Mouse (Mus musculus) forebrain, embryonic 11.5 days (tissue): ENCODE measurements around the gene Gucy1b2. TPM values are rescaled to one million over a fixed set of nuclear protein-coding genes. Genes with fewer than 3 reads are reported as not detected.

Source experiments
- ATAC-seq: fragments of 200-750 bp; cut with Nextera tagmentation; replicated peaks from 2 replicates; pipeline ENCODE4 v1.8.0; 2017; ENCODE audit warnings: moderate TSS enrichment; ENCODE audit not compliant: low FRiP score
- DNase-seq: peaks from one replicate; pipeline ENCODE4 v3.0.0-alpha.2; 2017; ENCODE audit warnings: low spot score
- H3K27ac ChIP-seq: fragments of 300-500 bp; sonication (generic); 2 replicates; pipeline ENCODE4 v1.5.1; 2014; ENCODE audit warnings: low read depth, low read length
- H3K27me3 ChIP-seq: fragments of 300-500 bp; sonication (generic); 2 replicates; pipeline ENCODE4 v1.6.1; 2014; ENCODE audit warnings: mild to moderate bottlenecking, low read length, mixed read lengths; ENCODE audit not compliant: control insufficient read depth, insufficient read depth
- H3K36me3 ChIP-seq: fragments of 300-500 bp; sonication (generic); 2 replicates; pipeline ENCODE4 v1.6.1; 2014; ENCODE audit warnings: mild to moderate bottlenecking, low read length, moderate library complexity, mixed read lengths; ENCODE audit not compliant: control insufficient read depth, insufficient read depth
- H3K4me1 ChIP-seq: fragments of 300-500 bp; sonication (generic); replicated peaks from 2 replicates; pipeline ENCODE4 v1.6.1; 2014; ENCODE audit warnings: low read length, mixed read lengths; ENCODE audit not compliant: control insufficient read depth, insufficient read depth
- H3K4me2 ChIP-seq: fragments of 300-500 bp; sonication (generic); 2 replicates; pipeline ENCODE4 v1.6.1; 2014; ENCODE audit warnings: low read depth, mild to moderate bottlenecking, low read length, moderate library complexity, mixed read lengths; ENCODE audit not compliant: severe bottlenecking
- H3K4me3 ChIP-seq: fragments of 300-500 bp; sonication (generic); 2 replicates; pipeline ENCODE4 v1.5.1; 2014; ENCODE audit warnings: low read depth, low read length
- H3K9ac ChIP-seq: fragments of 300-500 bp; sonication (generic); 2 replicates; pipeline ENCODE4 v1.6.1; 2014; ENCODE audit warnings: low read length
- H3K9me3 ChIP-seq: fragments of 300-500 bp; sonication (generic); 2 replicates; pipeline ENCODE4 v1.6.1; 2016; ENCODE audit warnings: low read length, mixed read lengths; ENCODE audit not compliant: control insufficient read depth
- WGBS: fragments of 180-500 bp; shearing (Covaris S2); extraction: QIAGEN DNeasy Blood & Tissue Kit; methylation state at CpG from one replicate; pipeline ENCODE4 v1.1.7; 2014; 5-methylcytosine and 5-hydroxymethylcytosine counted together
- polyA plus RNA-seq: library from polyadenylated mRNA; unstranded; fragments of >200 nt; fragmentation: Nextera tagmentation; extraction: Ambion mirVana; gene quantifications from 2 replicates; pipeline ENCODE4 v1.2.1, GENCODE M21; 2014

Gucy1b2 gene
- polyA plus RNA-seq, 1 experiment from 2014 or later: 0.52 TPM

DNA sequence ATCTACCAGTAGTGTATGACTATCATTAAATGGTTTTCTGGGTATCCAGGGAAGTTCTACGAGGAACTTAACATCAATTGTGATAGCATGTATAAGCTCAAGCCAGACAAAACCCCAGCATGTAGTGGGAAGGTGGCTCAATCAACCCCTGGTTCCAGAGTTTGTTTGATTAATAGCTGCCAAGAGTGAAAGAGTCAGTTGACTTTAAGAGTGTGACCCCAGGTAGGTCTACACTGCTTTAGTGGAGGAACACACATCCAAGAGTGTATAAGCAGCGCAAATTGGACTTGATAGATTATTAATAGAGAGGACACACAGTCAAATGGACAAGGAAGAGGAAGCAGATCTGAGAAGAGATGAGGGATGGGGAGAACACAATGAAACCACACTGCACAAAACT lies 18.3 kb downstream of the Gucy1b2 start:
- Histone ChIP-seq H3K36me3 (no peaks in the 10 kb centered on the region), H3K9me3 (no peaks in the 10 kb centered on the region), H3K9ac (no peak overlapping the region), H3K27me3 (no peaks in the 10 kb centered on the region), H3K27ac (no peak overlapping the region), H3K4me1 (no peaks in the 10 kb centered on the region), H3K4me3 (no peak overlapping the region), H3K4me2 (no peak overlapping the region)
- DNase-seq (no peak), ATAC-seq (no peak)
- 91% methylated on average over 2 of the region's 2 CpGs for WGBS

- H3K27me3 ChIP-seq: no peaks in the 10 kb centered on the region
- no peaks in the 10 kb centered on the region for H3K36me3 ChIP-seq
- H3K9me3 ChIP-seq: no peaks in the 10 kb centered on the region
- DNase-seq (no peak), ATAC-seq (no peak)
- no peak overlapping the region for H3K4me2 ChIP-seq
- no peak overlapping the region for H3K4me3 ChIP-seq
- no peaks in the 10 kb centered on the region for H3K4me1 ChIP-seq
- H3K9ac ChIP-seq: no peak overlapping the region
- H3K27ac ChIP-seq: no peak overlapping the region
- 84% methylated on average over 2 of the region's 2 CpGs for WGBS
These were observed 30.8 kb downstream of the Gucy1b2 start for GRCm38 (mm10) chr14:62425277-62425691.

GRCm38 (mm10) chr14:62422265-62422664 lies 33.8 kb downstream of the Gucy1b2 start:
- Histone ChIP-seq H3K36me3 (no peaks in the 10 kb centered on the region), H3K4me1 (no peaks in the 10 kb centered on the region), H3K9ac (no peak overlapping the region), H3K27me3 (no peaks in the 10 kb centered on the region), H3K9me3 (no peaks in the 10 kb centered on the region), H3K4me3 (no peak overlapping the region), H3K4me2 (no peak overlapping the region), H3K27ac (no peak overlapping the region)
- WGBS: 90% methylated on average over 4 of the region's 4 CpGs
- no peak for DNase-seq
- ATAC-seq: no peak

DNA sequence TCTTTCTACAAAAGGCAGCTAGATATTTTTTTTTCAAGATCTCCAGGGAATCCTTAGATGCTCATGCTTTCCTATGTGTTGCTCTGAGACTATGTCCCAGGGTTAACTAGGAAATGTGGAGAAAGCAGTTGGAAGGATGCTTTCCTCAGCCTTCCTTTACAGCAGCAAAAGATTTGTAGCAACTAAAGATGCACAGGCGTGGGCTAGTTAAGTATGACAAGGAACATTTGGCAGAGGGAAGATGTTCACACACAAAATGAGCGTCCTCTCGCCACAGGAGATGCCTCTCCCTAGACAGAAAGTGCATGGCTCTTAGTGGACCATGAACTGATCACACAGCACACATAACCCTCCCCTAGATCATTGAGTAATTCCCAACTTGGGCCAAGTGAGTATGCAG lies 38.6 kb downstream of the Gucy1b2 start:
- ATAC-seq: no peak
- Histone ChIP-seq H3K4me1 (0 out of 2 replicates have a peak, but pooled peaks cover 2% of the 10 kb centered on the region), H3K27ac (no peak overlapping the region), H3K4me2 (no peak overlapping the region), H3K4me3 (no peak overlapping the region), H3K9me3 (no peaks in the 10 kb centered on the region), H3K27me3 (no peaks in the 10 kb centered on the region), H3K36me3 (no peaks in the 10 kb centered on the region), H3K9ac (no peak overlapping the region)
- no peak for DNase-seq
- 91% methylated on average over 3 of the region's 3 CpGs for WGBS

- Histone ChIP-seq H3K4me2 (no peak overlapping the region), H3K9ac (no peak overlapping the region), H3K9me3 (no peaks in the 10 kb centered on the region), H3K27ac (no peak overlapping the region), H3K4me3 (no peak overlapping the region), H3K27me3 (no peaks in the 10 kb centered on the region), H3K36me3 (no peaks in the 10 kb centered on the region), H3K4me1 (0 out of 2 replicates have a peak, but pooled peaks cover 2% of the 10 kb centered on the region)
- ATAC-seq (no peak), DNase-seq (no peak)
- 70% methylated on average over 1 of the region's 1 CpGs for WGBS
These were observed 39.4 kb downstream of the Gucy1b2 start for GRCm38 (mm10) chr14:62416742-62417134.

GRCm38 (mm10) chr14:62416007-62416741 lies 39.9 kb downstream of the Gucy1b2 start:
- Histone ChIP-seq H3K9ac (no peak overlapping the region), H3K4me1 (0 out of 2 replicates have a peak, but pooled peaks cover 2% of the 10 kb centered on the region), H3K9me3 (no peaks in the 10 kb centered on the region), H3K36me3 (no peaks in the 10 kb centered on the region), H3K27me3 (no peaks in the 10 kb centered on the region), H3K4me2 (no peak overlapping the region), H3K27ac (no peak overlapping the region), H3K4me3 (no peak overlapping the region)
- ATAC-seq (peak; percentile 64), DNase-seq (no peak)
- WGBS: 54% methylated on average over 7 of the region's 7 CpGs

GRCm38 (mm10) chr14:62395346-62395745 lies 60.7 kb downstream of the Gucy1b2 start:
- DNase-seq (no peak), ATAC-seq (no peak)
- Histone ChIP-seq H3K27ac (no peak overlapping the region), H3K9me3 (no peaks in the 10 kb centered on the region), H3K36me3 (no peaks in the 10 kb centered on the region), H3K4me3 (no peak overlapping the region), H3K9ac (no peak overlapping the region), H3K4me1 (no peaks in the 10 kb centered on the region), H3K4me2 (no peak overlapping the region), H3K27me3 (no peaks in the 10 kb centered on the region)
- WGBS: 87% methylated on average over 2 of the region's 2 CpGs

GRCm38 (mm10) chr14:62392754-62393153 lies 63.3 kb downstream of the Gucy1b2 start:
- H3K9me3 ChIP-seq: no peaks in the 10 kb centered on the region
- no peaks in the 10 kb centered on the region for H3K27me3 ChIP-seq
- no peak overlapping the region for H3K4me2 ChIP-seq
- no peaks in the 10 kb centered on the region for H3K36me3 ChIP-seq
- DNase-seq: no peak
- 90% methylated on average over 4 of the region's 4 CpGs for WGBS
- peaks cover 2% of the 10 kb centered on the region; the same call in 1 of the 2 replicates for H3K4me1 ChIP-seq
- no peak overlapping the region for H3K27ac ChIP-seq
- no peak overlapping the region for H3K9ac ChIP-seq
- no peak for ATAC-seq
- H3K4me3 ChIP-seq: no peak overlapping the region
